Mouse (Mus musculus): ENCODE data around the gene Odr4.

The Odr4 gene

DNA sequence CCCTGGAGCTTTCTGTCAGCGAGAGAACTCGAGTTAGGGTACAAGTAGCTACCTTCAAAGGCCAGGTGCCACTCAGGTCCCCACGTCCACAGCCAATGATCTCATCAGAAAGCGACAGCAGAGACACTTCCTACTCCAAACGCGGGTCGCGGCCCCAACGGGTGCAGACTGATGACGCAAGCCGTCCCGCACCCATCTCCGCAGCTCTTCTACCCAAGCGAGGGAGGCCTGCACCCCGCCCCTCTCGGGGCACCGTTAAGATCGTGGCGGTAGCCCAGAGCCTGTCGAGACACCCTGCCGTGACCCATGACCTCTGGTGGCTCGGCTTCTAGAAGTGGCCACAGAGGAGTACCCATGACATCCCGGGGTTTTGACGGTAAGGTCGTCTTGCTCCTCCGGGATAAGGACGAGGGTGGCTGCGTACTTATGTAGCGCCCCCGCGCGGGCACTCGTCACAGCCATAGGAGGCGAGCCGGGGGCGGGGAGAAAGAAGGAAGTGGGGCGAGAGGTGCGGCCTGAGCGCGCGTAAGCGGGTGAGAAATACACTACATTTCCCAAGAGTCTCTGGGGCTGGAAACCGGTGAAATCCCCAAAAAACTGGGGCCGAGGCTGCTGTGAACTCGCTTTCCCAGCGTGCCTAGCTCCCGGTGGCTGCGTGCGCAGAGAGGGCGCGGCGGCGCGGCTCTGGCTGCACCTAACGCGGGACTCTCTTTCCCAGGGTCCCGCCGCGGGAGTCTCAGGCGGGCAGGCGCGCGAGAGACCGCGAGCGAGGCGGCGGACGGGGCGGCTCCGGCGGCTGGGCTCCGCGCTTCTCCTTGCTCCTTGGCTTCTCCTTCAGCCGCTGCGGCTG, at the start of gene Odr4, which contains the start of gene Tpr:
TSS of gene Odr4 (minus strand) at position 443 of the 850 bp plus-strand sequence.
TSS of gene Tpr (plus strand) at position 201 of the 850 bp plus-strand sequence.
- DNase-seq (ENCODE audit: extremely low read depth, low read depth), result peak; percentile 95

GRCm38 (mm10) chr1:150441731-150442130, 48.9 kb upstream of the Odr4 start:
- DNase-seq (ENCODE audit: extremely low read depth, low read depth), result no peak

GRCm38 (mm10) chr1:150438641-150439040, 45.8 kb upstream of the Odr4 start:
- no peak for DNase-seq (ENCODE audit: extremely low read depth, low read depth)

DNA sequence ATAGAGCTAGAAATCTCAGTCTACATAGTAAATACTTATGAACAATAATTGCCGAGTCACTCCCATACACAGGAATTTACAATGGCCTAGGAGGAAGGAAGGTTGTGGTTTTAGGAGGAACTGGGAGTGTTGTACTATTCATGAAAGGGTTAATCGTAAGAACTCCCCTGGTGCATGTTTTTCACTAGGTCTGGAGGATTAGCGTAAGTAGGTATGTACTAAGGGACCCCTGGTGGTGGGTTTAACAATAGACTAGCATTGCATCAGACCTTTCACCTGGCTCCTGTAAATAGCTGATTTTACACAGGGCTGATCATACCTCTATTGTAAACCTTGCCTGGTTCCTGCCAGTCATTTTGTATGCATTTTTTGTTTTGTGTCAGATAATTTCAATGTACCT, 33.3 kb upstream of the Odr4 start:
- DNase-seq (ENCODE audit: extremely low read depth, low read depth), result no peak

GRCm38 (mm10) chr1:150425665-150426064, 32.8 kb upstream of the Odr4 start:
- DNase-seq (ENCODE audit: extremely low read depth, low read depth), result no peak

- no peak for DNase-seq (ENCODE audit: extremely low read depth, low read depth)
These were observed 25.5 kb upstream of the Odr4 start for GRCm38 (mm10) chr1:150418426-150418825.

DNA sequence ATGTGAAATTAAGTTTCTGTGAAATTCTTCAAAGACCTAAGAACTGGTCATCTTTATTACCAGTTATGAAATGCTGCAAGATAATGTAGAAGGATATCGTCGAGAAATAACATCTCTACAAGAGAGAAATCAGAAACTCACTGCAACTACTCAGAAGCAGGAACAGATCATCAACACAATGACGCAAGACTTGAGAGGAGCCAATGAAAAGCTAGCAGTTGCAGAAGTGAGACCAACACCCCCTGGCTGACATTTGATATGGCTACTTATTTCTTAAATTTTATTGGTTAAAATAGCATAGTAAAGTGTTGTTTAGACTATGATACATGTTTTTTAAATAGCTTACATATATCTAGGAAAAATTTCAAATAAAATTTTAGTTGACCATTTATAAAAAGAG, 23.1 kb upstream of the Odr4 start:
- no peak for DNase-seq (ENCODE audit: extremely low read depth, low read depth)

DNA sequence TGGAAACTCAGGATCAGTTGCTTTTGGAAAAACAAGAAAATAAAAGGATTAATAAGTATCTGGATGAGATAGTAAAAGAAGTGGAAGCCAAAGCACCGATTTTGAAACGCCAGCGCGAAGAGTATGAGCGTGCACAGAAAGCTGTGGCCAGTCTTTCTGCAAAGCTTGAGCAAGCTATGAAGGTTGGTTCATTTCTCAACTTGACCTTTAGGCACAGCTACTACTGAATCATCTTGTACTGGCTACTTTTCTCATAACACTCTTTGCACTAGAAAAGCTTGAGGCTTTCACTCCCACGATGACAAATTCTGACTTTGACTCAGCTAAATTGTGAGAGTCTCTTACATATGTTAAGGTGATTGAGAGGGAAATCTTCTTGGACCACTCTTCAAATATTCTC, 17.1 kb upstream of the Odr4 start:
- DNase-seq (ENCODE audit: extremely low read depth, low read depth), result no peak

DNA sequence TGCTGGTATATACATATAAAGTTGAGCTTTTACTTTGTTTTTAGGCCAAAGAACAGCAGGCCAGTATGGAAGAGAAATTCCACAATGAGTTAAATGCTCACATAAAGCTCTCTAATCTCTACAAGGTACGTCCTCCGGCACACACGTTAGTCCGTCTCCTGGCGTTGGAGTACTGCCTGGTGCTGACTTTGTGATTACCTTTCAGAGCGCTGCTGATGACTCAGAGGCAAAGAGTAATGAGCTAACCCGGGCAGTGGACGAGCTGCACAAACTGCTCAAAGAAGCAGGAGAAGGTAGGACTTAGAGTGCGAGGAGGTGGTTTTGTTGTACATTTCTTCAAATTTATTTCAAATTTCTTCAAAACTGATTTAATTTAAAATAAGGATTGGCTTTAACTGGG, 14.4 kb upstream of the Odr4 start:
- DNase-seq (ENCODE audit: extremely low read depth, low read depth), result no peak

GRCm38 (mm10) chr1:150404555-150404954, 11.7 kb upstream of the Odr4 start:
- no peak for DNase-seq (ENCODE audit: extremely low read depth, low read depth)

DNA sequence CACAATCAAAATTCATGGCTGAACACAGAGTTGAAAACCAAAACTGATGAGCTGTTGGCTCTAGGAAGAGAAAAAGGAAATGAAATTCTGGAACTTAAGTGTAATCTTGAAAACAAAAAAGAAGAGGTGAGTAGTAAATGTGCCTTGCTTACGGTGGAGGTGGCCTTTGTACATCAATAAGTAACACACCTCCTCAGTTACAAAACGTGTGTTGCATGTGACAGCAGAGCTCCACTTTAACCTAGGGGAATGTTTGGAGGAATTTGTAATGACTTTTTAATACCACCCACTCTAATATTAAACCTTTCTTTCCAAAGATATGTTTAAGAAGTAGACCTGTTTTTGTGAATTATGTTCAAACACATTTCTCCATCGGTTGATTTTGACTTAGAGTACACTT, 11.0 kb upstream of the Odr4 start:
- no peak for DNase-seq (ENCODE audit: extremely low read depth, low read depth)

- DNase-seq (ENCODE audit: extremely low read depth, low read depth), result no peak
These were observed 3.1 kb upstream of the Odr4 start for GRCm38 (mm10) chr1:150396001-150396400.

- DNase-seq (ENCODE audit: extremely low read depth, low read depth), result peak; percentile 18
These were observed 590 bp upstream of the Odr4 start for GRCm38 (mm10) chr1:150393488-150393852.

- no peak for DNase-seq (ENCODE audit: extremely low read depth, low read depth)
These were observed 796 bp downstream of the Odr4 start for GRCm38 (mm10) chr1:150391931-150392637.

- no peak for DNase-seq (ENCODE audit: extremely low read depth, low read depth)
These were observed 3.3 kb downstream of the Odr4 start for GRCm38 (mm10) chr1:150389390-150390129.

DNA sequence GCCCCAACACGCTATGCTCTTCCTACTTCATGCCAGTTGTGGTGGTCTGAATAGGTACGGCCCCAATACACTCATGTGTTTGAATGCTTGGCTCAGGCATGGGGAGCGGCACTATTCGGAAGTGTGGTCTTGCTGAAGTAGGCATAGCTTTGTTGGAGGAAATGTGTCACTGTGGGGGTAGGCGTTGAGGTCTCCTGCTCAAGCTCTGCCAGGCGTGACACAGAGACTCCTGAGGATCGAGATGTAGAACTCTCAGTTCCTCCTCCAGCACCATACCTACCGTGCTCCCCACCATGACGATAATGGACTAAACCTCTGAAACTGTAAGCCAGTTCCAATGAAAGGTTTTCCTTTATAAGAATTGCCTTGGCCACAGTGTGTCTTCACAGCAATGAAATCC, 5.3 kb downstream of the Odr4 start:
- no peak for DNase-seq (ENCODE audit: extremely low read depth, low read depth)

GRCm38 (mm10) chr1:150384138-150384537, 8.7 kb downstream of the Odr4 start:
- DNase-seq (ENCODE audit: extremely low read depth, low read depth), result no peak

GRCm38 (mm10) chr1:150374247-150374646, 18.6 kb downstream of the Odr4 start:
- no peak for DNase-seq (ENCODE audit: extremely low read depth, low read depth)

DNA sequence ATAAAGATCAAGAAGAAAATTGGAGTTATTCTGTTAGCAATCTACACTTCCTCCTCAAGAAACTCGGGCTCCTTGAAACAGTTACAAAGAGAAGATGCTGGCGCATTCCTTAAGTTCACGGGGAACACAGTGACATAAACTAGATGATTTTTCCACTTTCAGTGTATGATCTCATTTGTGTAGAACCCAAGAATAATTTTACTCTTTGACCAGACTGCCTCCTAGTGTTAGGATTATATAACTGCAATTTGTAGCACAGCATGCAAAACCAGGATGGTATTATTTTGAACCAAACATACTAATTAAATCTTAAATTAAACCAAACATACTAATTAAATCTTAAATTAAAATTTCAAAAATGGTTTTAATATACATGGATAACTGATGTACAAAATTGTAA, 20.0 kb downstream of the Odr4 start:
- DNase-seq (ENCODE audit: extremely low read depth, low read depth), result no peak

DNA sequence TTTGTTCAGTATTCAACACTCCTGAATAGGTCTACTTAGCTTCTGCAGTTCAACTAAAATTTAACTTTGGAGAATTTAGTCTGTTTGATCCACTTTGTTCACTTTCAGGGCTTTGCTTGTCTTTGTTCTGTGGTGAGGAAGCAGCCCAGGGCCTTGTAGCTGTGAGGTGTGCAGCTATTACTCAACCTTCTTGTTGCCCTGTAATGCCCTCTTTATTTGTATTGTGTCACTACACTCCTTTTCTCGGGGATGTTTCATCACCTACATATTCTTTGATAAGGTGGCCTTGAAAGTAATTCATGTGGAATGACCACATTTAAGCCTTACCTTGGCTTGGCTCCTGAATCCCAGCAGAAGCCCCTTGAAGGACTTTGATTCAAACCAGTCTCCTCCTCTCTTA, 32.0 kb downstream of the Odr4 start:
- DNase-seq (ENCODE audit: extremely low read depth, low read depth), result no peak

- DNase-seq (ENCODE audit: extremely low read depth, low read depth), result peak; percentile 83
These were observed 57.8 kb downstream of the Odr4 start for GRCm38 (mm10) chr1:150335111-150335510.

DNA sequence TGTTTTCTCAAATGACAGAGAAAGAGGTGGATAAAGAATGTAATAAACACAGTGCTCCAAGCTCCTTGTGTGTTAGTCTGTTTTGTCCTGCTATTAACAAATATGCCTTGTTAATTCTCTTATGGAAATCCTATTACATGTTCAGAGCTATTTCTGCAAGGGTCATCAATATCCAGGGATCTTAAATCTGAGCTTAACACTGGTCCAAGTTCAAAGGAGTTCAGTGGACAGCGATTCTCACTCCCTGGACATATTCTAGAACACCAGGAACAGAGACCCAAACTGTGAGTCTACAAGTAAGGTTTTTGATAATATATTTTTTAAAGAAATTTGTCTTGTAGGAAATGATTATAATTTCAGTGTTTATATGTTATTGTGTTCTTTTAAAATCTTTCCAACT, 73.7 kb downstream of the Odr4 start, which contains the start of gene Pdc:
TSS of gene Pdc (plus strand) at position 213 of the 400 bp plus-strand sequence.
- no peak for DNase-seq (ENCODE audit: extremely low read depth, low read depth)

Measured in MEL-GATA-1-ER (cell line).